Mouse (Mus musculus): Measurements from ENCODE around the gene Smarcb1. TPM values are rescaled to one million over a fixed set of nuclear protein-coding genes. Genes with fewer than 3 reads are reported as not detected.

Smarcb1 gene
- total RNA-seq, 2 experiments from 2014 or later = 92.6 to 100.0 TPM

GRCm38 (mm10) chr10:75935680-75936541, 14.5 kb upstream of the Smarcb1 start, which contains the start of gene Mmp11:
Gene Mmp11 (minus strand): TSS chr10:75936496.
- peak in 1 of 2 experiments; percentile 72 for DNase-seq (ENCODE audit: extremely low spot score in 1 of 2, low spot score in 2 of 2)
- intact Hi-C loops (cut with DNase I) = no loop called here

- intact Hi-C loops (cut with DNase I) = no loop called here
- DNase-seq (ENCODE audit: extremely low spot score in 1 of 2, low spot score in 2 of 2) = no peak
These were observed 13.6 kb upstream of the Smarcb1 start for GRCm38 (mm10) chr10:75934991-75935390.

- no peak for DNase-seq (ENCODE audit: extremely low spot score in 1 of 2, low spot score in 2 of 2)
These were observed 11.5 kb upstream of the Smarcb1 start, which contains the start of gene Chchd10 for GRCm38 (mm10) chr10:75932891-75933290. Gene Chchd10 (plus strand): TSS chr10:75933130.

GRCm38 (mm10) chr10:75932081-75932678, 10.8 kb upstream of the Smarcb1 start:
- intact Hi-C loops (cut with DNase I) = no loop called here
- peak in 1 of 2 experiments; percentile 57 for DNase-seq (ENCODE audit: extremely low spot score in 1 of 2, low spot score in 2 of 2)

More at GRCm38 (mm10) chr10:75932891-75933290, 11.5 kb upstream of the Smarcb1 start, which contains the start of gene Chchd10:
- intact Hi-C loops (cut with DNase I) = no loop called here

- intact Hi-C loops (cut with DNase I) = no loop called here
- no peak for DNase-seq (ENCODE audit: extremely low spot score in 1 of 2, low spot score in 2 of 2)
These were observed 9.9 kb upstream of the Smarcb1 start for GRCm38 (mm10) chr10:75931311-75931710.

- intact Hi-C loops (cut with DNase I) = no loop called here
These were observed 8.9 kb upstream of the Smarcb1 start for GRCm38 (mm10) chr10:75930304-75930703.

GRCm38 (mm10) chr10:75926396-75926795, 5.0 kb upstream of the Smarcb1 start:
- intact Hi-C loops (cut with DNase I) = no loop called here
- DNase-seq (ENCODE audit: extremely low spot score in 1 of 2, low spot score in 2 of 2) = no peak

More at GRCm38 (mm10) chr10:75930304-75930703, 8.9 kb upstream of the Smarcb1 start:
- DNase-seq (ENCODE audit: extremely low spot score in 1 of 2, low spot score in 2 of 2) = peak in 1 of 2 experiments; percentile 64

- intact Hi-C loops (cut with DNase I) = no loop called here
- no peak for DNase-seq (ENCODE audit: extremely low spot score in 1 of 2, low spot score in 2 of 2)
These were observed 2.9 kb upstream of the Smarcb1 start for GRCm38 (mm10) chr10:75924324-75924723.

- DNase-seq (ENCODE audit: extremely low spot score in 1 of 2, low spot score in 2 of 2) = peak in 1 of 2 experiments; percentile 63
These were observed 526 bp upstream of the Smarcb1 start for GRCm38 (mm10) chr10:75921726-75922560.

GRCm38 (mm10) chr10:75919026-75919425, 2.4 kb downstream of the Smarcb1 start:
- no peak for DNase-seq (ENCODE audit: extremely low spot score in 1 of 2, low spot score in 2 of 2)
- intact Hi-C loops (cut with DNase I) = no loop called here

More at GRCm38 (mm10) chr10:75921726-75922560, 526 bp upstream of the Smarcb1 start:
- intact Hi-C loops (cut with DNase I) = no loop called here

GRCm38 (mm10) chr10:75916840-75917239, 4.6 kb downstream of the Smarcb1 start:
- intact Hi-C loops (cut with DNase I) = no loop called here
- DNase-seq (ENCODE audit: extremely low spot score in 1 of 2, low spot score in 2 of 2) = no peak

- intact Hi-C loops (cut with DNase I) = no loop called here
- DNase-seq (ENCODE audit: extremely low spot score in 1 of 2, low spot score in 2 of 2) = no peak
These were observed 5.9 kb downstream of the Smarcb1 start for GRCm38 (mm10) chr10:75915557-75915956.

GRCm38 (mm10) chr10:75913013-75913589, 8.3 kb downstream of the Smarcb1 start:
- no peak for DNase-seq (ENCODE audit: extremely low spot score in 1 of 2, low spot score in 2 of 2)
- intact Hi-C loops (cut with DNase I) = no loop called here

GRCm38 (mm10) chr10:75910698-75911097, 10.7 kb downstream of the Smarcb1 start:
- no peak for DNase-seq (ENCODE audit: extremely low spot score in 1 of 2, low spot score in 2 of 2)
- intact Hi-C loops (cut with DNase I) = no loop called here

GRCm38 (mm10) chr10:75906882-75907281, 14.5 kb downstream of the Smarcb1 start:
- no peak for DNase-seq (ENCODE audit: extremely low spot score in 1 of 2, low spot score in 2 of 2)
- intact Hi-C loops (cut with DNase I) = no loop called here

- intact Hi-C loops (cut with DNase I) = no loop called here
- DNase-seq (ENCODE audit: extremely low spot score in 1 of 2, low spot score in 2 of 2) = no peak
These were observed 17.0 kb downstream of the Smarcb1 start for GRCm38 (mm10) chr10:75904391-75904790.

GRCm38 (mm10) chr10:75898846-75899245, 22.6 kb downstream of the Smarcb1 start:
- peak in 1 of 2 experiments; percentile 58 for DNase-seq (ENCODE audit: extremely low spot score in 1 of 2, low spot score in 2 of 2)
- intact Hi-C loops (cut with DNase I) = loop anchor here (5.0 kb wide), 1 partner anchor 53 kb away; the partner anchor contains the start of gene Gm5134

- no peak for DNase-seq (ENCODE audit: extremely low spot score in 1 of 2, low spot score in 2 of 2)
- intact Hi-C loops (cut with DNase I) = loop anchor here (5.0 kb wide), 1 partner anchor 54 kb away; the partner anchor contains the start of gene Gm5134
These were observed 23.3 kb downstream of the Smarcb1 start for GRCm38 (mm10) chr10:75898039-75898564.
